Mouse (Mus musculus) lung, embryonic 14.5 days (tissue): ENCODE measurements around the gene Ushbp1. TPM values are rescaled to one million over a fixed set of nuclear protein-coding genes. Genes with fewer than 3 reads are reported as not detected.

Experiments
- ATAC-seq: fragments of 200-750 bp; cut with Nextera tagmentation; 2 replicates; pipeline ENCODE4 v1.8.0; 2017; ENCODE audit warnings: mild to moderate bottlenecking, moderate TSS enrichment, moderate library complexity; ENCODE audit not compliant: insufficient read depth
- DNase-seq: peaks from one replicate; pipeline ENCODE4 v3.0.0-alpha.2; 2015
- H3K27ac ChIP-seq: fragments of 300-500 bp; sonication (generic); 2 replicates; pipeline ENCODE4 v1.5.1; 2014; ENCODE audit warnings: low read depth, mild to moderate bottlenecking, moderate library complexity
- H3K27me3 ChIP-seq: fragments of 300-500 bp; sonication (generic); 2 replicates; pipeline ENCODE4 v1.6.1; 2014; ENCODE audit warnings: low read length, control low read depth; ENCODE audit not compliant: insufficient read depth
- H3K36me3 ChIP-seq: fragments of 300-500 bp; sonication (generic); 2 replicates; pipeline ENCODE4 v1.6.1; 2014; ENCODE audit warnings: control low read depth; ENCODE audit not compliant: insufficient read depth
- H3K4me1 ChIP-seq: fragments of 300-500 bp; sonication (generic); 2 replicates; pipeline ENCODE4 v1.6.1; 2014; ENCODE audit warnings: antibody characterized with exemption, control low read depth; ENCODE audit not compliant: insufficient read depth
- H3K4me2 ChIP-seq: fragments of 300-500 bp; sonication (generic); 2 replicates; pipeline ENCODE4 v1.6.1; 2014; ENCODE audit warnings: mild to moderate bottlenecking
- H3K4me3 ChIP-seq: fragments of 300-500 bp; sonication (generic); 2 replicates; pipeline ENCODE4 v1.5.1; 2014; ENCODE audit warnings: low read depth, low read length
- H3K9ac ChIP-seq: fragments of 300-500 bp; sonication (generic); 2 replicates; pipeline ENCODE4 v1.6.1; 2014
- H3K9me3 ChIP-seq: fragments of 300-500 bp; sonication (generic); 2 replicates; pipeline ENCODE4 v1.6.1; 2016; ENCODE audit warnings: low read depth, low read length, control low read depth
- CTCF ChIP-seq: IDR thresholded peaks from 2 replicates; pipeline ENCODE4 v1.5.1; 2016; ENCODE audit warnings: antibody characterized with exemption, low read depth
- WGBS: fragments of 180-500 bp; shearing (Covaris S2); extraction: QIAGEN DNeasy Blood & Tissue Kit; methylation state at CpG from one replicate; pipeline ENCODE4 v1.1.7; 2014; 5-methylcytosine and 5-hydroxymethylcytosine counted together
- polyA plus RNA-seq: library from polyadenylated mRNA; unstranded; fragments of >200 nt; fragmentation: Nextera tagmentation; extraction: Ambion mirVana; gene quantifications from 2 replicates; pipeline ENCODE4 v1.2.1, GENCODE M21; 2014

The Ushbp1 gene
- polyA plus RNA-seq, 1 experiment from 2014 or later = 20.6 TPM

- no peak overlapping the region for H3K4me3 ChIP-seq
- ATAC-seq = no peak
- H3K9me3 ChIP-seq = no peaks in the 10 kb centered on the region
- H3K36me3 ChIP-seq = peaks cover 36% of the 10 kb centered on the region
- H3K9ac ChIP-seq = no peak overlapping the region
- no peaks in the 10 kb centered on the region for H3K4me1 ChIP-seq
- H3K27me3 ChIP-seq = no peaks in the 10 kb centered on the region
- 92% methylated on average over 4 of the region's 4 CpGs for WGBS
- no peak for TF ChIP-seq CTCF
- DNase-seq = no peak
- no peak overlapping the region for H3K4me2 ChIP-seq
- H3K27ac ChIP-seq = no peak overlapping the region
Observed at GRCm38 (mm10) chr8:71408231-71408630, 12.6 kb upstream of the Ushbp1 start.

GRCm38 (mm10) chr8:71407441-71407840 is 11.8 kb upstream of the Ushbp1 start:
- Histone ChIP-seq H3K27ac (no peak overlapping the region), H3K4me1 (no peaks in the 10 kb centered on the region), H3K27me3 (no peaks in the 10 kb centered on the region), H3K9ac (no peak overlapping the region), H3K9me3 (no peaks in the 10 kb centered on the region), H3K4me2 (peak overlapping the region; percentile 88), H3K36me3 (peaks cover 36% of the 10 kb centered on the region), H3K4me3 (peak overlapping the region; percentile 78)
- no peak for TF ChIP-seq CTCF
- no peak for ATAC-seq
- no peak for DNase-seq
- 88% methylated on average over 14 of the region's 14 CpGs for WGBS

- H3K9me3 ChIP-seq = no peaks in the 10 kb centered on the region
- H3K4me2 ChIP-seq = peak overlapping the region; percentile 88
- peaks cover 36% of the 10 kb centered on the region for H3K36me3 ChIP-seq
- no peaks in the 10 kb centered on the region for H3K4me1 ChIP-seq
- under 1% methylated on average over 55 of the region's 55 CpGs for WGBS
- DNase-seq = peak; percentile 88
- H3K27ac ChIP-seq = peak overlapping the region; percentile 46
- H3K9ac ChIP-seq = peak overlapping the region; percentile 79
- H3K27me3 ChIP-seq = no peaks in the 10 kb centered on the region
- H3K4me3 ChIP-seq = peak overlapping the region; percentile 78
- TF ChIP-seq CTCF = peak; percentile 94
- peak; percentile 84 for ATAC-seq
Observed at GRCm38 (mm10) chr8:71406099-71407015, 10.8 kb upstream of the Ushbp1 start.

DNA sequence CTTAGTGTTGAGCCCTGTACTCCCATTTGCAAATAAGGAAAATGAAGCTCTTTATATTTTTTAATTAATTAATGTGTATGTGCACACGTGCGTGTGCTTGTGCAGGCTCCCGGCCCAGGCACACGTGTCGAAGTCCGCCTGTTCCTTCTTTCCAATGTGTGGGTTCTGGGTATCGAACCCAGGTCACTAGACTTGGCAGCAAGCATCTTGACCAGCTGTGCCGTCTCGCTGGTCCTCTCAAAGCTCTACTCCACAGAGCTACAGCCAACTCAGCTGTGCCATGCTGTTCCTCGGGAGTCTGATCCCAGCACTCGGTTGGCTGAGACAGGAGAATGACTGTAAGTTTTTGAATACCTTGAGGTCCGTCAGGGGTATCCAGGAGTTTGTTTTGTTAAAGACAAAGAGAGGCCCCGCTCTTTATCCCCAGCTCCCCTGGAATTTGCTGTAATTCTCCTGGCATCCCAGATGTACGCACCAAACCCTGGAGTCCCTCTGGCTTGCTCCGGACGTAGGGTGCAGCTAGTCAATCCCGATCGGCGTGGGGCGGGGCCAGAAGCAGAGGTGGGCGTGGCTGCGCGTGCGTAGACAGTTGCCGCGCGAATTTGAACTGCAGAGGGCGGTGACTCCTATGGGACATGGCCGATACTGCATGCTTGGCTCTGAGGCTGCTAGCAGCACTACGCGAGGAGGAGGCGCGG is 9.9 kb upstream of the Ushbp1 start, which contains the start of gene Ankle1:
Ankle1 (plus strand) TSS at position 610 of the 698 bp plus-strand sequence.
- peak; percentile 93 for TF ChIP-seq CTCF
- ATAC-seq = peak; percentile 93

GRCm38 (mm10) chr8:71404951-71405351 is 9.3 kb upstream of the Ushbp1 start:
- TF ChIP-seq CTCF = no peak
- no peaks in the 10 kb centered on the region for H3K4me1 ChIP-seq
- no peak overlapping the region for H3K27ac ChIP-seq
- ATAC-seq (no peak), DNase-seq (no peak)
- H3K4me2 ChIP-seq = peak overlapping the region; percentile 88
- H3K9me3 ChIP-seq = no peaks in the 10 kb centered on the region
- H3K4me3 ChIP-seq = peak overlapping the region; percentile 78; the same call in 1 of the 2 replicates
- H3K36me3 ChIP-seq = peaks cover 35% of the 10 kb centered on the region
- 87% methylated on average over 9 of the region's 9 CpGs for WGBS
- H3K27me3 ChIP-seq = no peaks in the 10 kb centered on the region
- peak overlapping the region; percentile 79 for H3K9ac ChIP-seq

More for the DNA sequence above, 9.9 kb upstream of the Ushbp1 start, which contains the start of gene Ankle1:
- peaks cover 36% of the 10 kb centered on the region for H3K36me3 ChIP-seq
- H3K9ac ChIP-seq = peak within 1 kb of the TSS; percentile 79
- no peaks in the 10 kb centered on the region for H3K27me3 ChIP-seq
- H3K4me1 ChIP-seq = no peaks in the 10 kb centered on the region
- peak within 1 kb of the TSS; percentile 88 for H3K4me2 ChIP-seq
- H3K27ac ChIP-seq = peak within 1 kb of the TSS; percentile 46
- DNase-seq = peak; percentile 99
- H3K9me3 ChIP-seq = no peaks in the 10 kb centered on the region
- WGBS = 15% methylated on average over 33 of the region's 33 CpGs
- peak within 1 kb of the TSS; percentile 78 for H3K4me3 ChIP-seq

DNA sequence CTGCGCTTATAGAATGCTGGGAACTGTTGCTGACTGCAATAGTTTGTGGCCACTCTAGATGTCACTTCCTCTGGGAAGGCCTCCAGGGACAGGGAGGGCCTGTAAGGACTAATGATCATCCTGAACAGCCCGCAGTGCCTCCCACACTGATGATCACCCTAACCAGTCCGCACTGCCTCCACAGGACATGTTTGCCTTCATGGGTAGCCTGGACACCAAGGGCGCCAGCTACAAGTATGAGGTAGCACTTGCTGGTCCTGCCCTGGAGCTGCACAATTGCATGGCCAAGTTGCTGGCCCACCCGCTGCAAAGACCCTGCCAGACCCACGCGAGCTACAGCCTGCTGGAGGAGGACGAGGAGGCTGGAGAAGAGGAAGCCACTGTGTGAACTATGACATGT is 8.4 kb upstream of the Ushbp1 start:
- no peak for ATAC-seq
- Histone ChIP-seq H3K27ac (no peak overlapping the region), H3K4me1 (no peaks in the 10 kb centered on the region), H3K9ac (no peak overlapping the region), H3K4me2 (no peak overlapping the region), H3K9me3 (no peaks in the 10 kb centered on the region), H3K27me3 (no peaks in the 10 kb centered on the region), H3K36me3 (peaks cover 29% of the 10 kb centered on the region), H3K4me3 (no peak overlapping the region)
- TF ChIP-seq CTCF = no peak
- WGBS = 89% methylated on average over 8 of the region's 8 CpGs
- DNase-seq = no peak
